Mouse (Mus musculus) gastrocnemius, postnatal 10 days (tissue): ENCODE results near the gene B9d1. TPM values are rescaled to one million over a fixed set of nuclear protein-coding genes. Genes with fewer than 3 reads are reported as not detected.

Source experiments
- DNase-seq: peaks from one replicate; pipeline ENCODE4 v3.0.0; 2021; ENCODE audit warnings: mixed read lengths
- total RNA-seq, 2 experiments: library from RNA; stranded (reverse); gene quantifications; 2 replicates each; pipeline ENCODE4 v1.2.3; 2021

Gene B9d1
- total RNA-seq, 2 experiments from 2014 or later, result 5.9 to 9.7 TPM

DNA sequence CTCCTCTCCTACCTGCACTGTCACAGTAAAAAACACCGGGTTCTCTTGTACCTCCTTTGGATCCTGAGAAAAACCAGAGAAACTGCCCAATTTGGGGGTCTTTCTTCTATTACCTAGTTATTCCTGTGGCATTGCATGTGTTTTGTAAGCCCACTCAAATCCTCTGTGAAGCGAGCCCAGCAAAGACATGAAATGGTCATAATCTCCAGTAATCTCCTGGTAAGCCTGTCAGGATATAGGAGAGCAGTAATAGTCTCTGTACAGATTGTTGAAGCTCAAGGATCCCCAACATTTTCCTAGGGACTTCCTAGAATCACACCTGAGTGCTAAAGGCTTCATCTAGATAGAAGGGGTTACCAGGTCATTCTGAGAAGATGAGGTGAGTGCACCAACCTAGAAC, 36.2 kb downstream of the B9d1 start:
- no peak for DNase-seq

DNA sequence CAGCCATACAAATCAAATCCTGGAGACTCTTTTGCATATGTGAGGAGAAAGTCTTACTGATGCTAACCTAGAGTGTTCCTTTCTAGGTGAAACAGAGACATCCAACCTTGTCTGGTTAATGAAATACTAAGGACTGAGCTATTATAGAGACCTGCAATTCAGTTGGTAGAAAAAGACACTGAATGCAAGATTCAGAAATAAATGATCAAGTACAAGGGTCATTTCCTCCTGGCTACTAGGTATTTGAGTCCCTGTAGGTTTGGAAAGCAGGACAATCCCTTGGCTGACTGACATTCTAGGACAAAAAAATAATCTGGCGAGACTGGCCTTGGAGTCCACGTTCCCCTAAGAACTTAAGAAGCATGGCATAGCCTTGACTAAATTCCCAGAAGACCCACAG, 40.6 kb downstream of the B9d1 start:
- no peak for DNase-seq

DNA sequence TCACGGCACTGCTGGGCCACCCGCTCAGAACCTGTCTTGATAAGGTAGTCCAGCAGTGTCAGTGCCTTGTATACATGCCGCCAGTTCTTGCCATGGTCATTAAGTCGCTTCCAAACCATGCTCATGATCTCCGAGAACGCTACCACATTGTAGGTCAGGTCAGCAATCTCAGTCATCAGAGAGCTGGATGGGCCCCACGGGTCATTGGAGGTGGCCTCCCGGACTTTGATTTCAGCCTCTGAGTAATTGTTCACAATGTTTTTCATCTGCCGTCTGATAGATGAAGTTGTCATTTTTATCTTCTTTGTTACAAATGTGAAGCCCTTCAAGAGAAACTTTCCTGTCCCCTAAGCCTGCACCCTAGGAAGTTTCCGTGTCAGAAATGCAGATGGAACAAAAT, 41.5 kb downstream of the B9d1 start:
- no peak for DNase-seq

DNA sequence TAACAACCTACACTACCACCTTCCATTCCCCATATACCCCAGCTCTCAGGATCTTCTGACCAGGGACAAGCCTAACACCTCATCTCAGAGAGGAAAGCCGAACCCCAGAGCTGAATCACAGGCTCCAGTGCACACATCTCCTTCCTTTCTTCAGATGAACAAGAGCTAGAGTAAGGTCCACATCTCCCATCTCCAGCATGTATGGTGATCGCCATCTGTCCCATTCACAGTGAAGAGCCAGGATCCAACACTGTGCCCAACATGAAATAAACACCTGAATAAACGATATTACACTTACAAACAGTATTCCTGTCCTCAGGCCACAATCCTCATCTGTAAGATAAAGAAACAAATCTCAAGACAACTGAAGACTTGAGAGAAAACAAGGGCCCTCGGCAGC, 42.8 kb downstream of the B9d1 start:
- no peak for DNase-seq

DNA sequence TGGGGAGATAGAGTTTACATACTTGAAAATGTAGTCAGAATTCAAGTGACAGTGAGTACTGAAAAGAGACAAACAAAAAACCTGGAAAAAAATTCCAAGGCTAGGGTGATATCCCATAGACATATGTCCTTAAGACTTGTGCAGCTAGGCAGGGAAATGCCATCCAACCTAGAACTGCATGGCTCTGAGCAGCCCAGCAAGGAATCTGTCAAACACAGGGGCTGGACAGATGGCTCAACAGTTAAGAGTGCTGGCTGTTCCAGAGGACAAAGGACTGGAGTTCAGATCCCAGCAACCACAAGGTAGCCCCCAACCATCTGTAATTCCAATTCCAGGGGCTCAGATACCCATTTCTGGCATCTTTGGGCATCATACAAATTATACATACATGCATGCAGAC, 45.7 kb downstream of the B9d1 start:
- DNase-seq, result no peak

DNA sequence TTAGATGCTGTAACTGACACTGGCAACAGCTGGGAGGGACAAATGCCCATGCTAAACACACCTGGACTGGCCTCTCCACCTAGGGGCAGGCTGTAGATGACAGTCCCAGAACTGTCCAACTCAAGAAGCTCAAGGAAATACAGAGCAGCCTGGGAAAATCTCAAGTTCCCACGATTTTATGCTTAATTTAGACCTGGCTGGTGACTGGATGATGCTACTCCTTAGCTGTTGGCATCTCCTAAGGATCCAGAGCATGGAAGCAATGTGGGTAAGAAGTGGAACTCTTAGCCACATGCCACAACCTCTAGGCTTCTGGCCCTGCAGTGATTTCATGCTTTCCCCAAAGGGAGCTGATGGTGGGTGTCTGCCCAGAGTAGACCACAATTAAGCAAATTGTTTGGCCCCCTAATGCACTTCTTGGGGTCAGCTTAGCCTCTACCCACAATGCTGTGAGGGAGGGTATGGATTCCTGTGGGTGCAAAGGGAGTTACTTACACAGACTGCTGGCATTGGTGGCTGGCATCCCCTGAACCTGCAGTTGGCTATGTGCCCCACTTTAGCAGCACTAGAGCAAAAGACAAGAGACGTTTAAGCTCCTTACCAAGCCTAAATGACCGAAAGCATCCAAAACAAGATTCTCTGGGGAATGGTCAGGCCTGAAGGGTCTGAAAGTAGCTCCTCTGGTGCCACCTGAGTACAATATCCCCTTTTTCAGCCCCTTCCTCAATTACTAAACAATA, 48.2 kb downstream of the B9d1 start:
- DNase-seq, result no peak

DNA sequence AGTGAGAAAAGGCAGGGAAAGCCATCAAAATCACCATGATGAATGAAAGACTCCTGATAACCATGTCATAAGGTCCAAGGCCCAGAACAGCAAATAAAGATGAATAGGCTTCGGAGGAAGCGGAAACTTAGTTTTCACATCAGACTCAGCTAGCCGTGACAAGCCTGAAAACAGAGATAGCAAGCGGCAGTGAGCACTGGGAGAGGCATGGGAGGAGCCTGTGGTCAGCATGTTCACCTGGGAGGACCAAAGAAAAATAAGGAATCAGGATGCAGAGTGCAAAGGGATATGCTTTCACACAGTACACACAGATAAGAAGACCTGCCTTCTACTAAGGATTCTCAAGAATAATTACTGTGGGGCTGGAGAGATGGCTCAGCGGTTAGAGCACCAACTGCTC, 54.6 kb downstream of the B9d1 start:
- no peak for DNase-seq

DNA sequence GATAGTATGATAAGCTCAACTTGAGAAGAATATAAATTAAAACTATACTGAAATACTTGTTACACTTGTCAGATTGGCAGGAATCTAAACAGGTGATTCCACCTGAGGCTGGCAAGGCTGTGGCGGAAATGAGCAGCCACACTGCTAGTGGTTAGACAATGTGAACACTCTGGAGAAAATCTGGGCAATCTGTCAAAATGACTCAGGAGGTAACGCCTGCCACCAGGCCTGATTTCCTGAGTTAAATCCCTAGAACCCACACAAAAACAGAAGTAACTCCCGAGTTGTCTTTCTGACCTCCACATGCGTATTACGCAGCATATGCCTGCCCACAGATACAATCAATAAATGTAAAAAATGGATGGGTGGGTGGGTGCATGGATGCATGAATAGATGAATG, 57.5 kb downstream of the B9d1 start:
- no peak for DNase-seq

Other genes with a start within 250 kb of the B9d1 start
- 10 to 100 TPM; 18.6 to 22.6 TPM for gene Aldh3a2, start 237.7 kb upstream of the B9d1 start, total RNA-seq
- gene Slc47a2, start 162.3 kb upstream of the B9d1 start, total RNA-seq, result not detected
- gene Slc47a1, start 126.8 kb upstream of the B9d1 start, total RNA-seq, result 1 to 10 TPM; 4.2 to 5.0 TPM
- gene Rnf112, start 51.0 kb upstream of the B9d1 start, total RNA-seq, result 1 to 10 TPM; 2.0 to 2.6 TPM
- 100 to 1,000 TPM; 245 to 288 TPM for gene Mfap4, start 19.7 kb upstream of the B9d1 start, total RNA-seq
- gene Mapk7, start 10.7 kb upstream of the B9d1 start, total RNA-seq, result 10 to 100 TPM in 1 of 2 experiments, 1 to 10 TPM in 1; 8.4 to 12.9 TPM
- 10 to 100 TPM; 25.0 to 29.2 TPM for gene Epn2, start 74.5 kb downstream of the B9d1 start, total RNA-seq
- gene Grap, start 148.1 kb downstream of the B9d1 start, total RNA-seq, result 1 to 10 TPM; 7.0 to 8.0 TPM
- gene Fam83g, start 178.9 kb downstream of the B9d1 start, total RNA-seq, result under 1 TPM; 0.16 to 0.41 TPM
- gene Slc5a10, start 215.7 kb downstream of the B9d1 start, total RNA-seq, result not detected